Mouse (Mus musculus) natural killer cell, adult 2 months (primary cell): ENCODE results near the gene Ube2n.

Experiments used
- DNase-seq, 2 experiments: peaks; one replicate each; pipeline ENCODE4 v3.0.0; 2022; ENCODE audit warnings: low spot score in 2 of 2

The Ube2n gene

DNA sequence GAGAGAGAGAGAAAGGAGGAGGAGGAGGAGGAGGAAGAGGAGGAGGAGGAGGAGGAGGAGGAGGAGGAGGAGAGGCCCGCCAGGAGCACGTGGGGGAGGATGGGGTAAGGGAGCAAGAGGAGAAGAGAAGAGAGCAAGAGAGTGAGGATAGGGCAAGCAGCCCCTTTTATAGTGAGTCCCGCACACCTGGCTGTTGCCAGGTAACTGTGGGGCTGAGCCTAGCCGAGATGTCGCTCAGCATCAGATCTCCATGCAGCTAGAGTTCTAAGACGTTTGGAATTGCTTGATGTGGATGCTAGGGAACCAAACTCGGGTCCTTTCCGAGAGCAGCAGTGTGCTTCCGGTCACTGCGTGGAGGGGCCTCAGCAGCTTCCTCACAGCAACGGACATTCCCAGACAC is 79.5 kb downstream of the Ube2n start:
- DNase-seq = no peak
